Mouse (Mus musculus): ENCODE measurements around the gene Fas.

Fas gene

DNA sequence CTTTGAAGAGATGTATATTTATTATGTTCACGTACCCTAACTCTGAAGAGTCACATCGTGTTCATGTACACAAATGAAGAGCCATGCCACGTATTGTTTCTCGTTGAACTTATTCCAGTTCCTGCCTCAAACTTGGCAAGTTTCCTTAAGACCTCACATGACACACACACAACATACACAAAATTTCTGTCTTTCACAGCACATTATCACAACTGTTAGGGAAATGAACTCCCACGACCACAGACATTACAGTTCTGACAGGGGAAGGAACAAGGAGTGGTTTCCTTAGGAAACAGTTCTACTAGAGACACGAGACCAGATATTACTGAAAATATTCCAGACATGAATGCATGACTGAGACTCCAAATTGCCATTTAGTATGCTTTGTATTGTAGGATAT is 6.9 kb upstream of the Fas start:
- in situ Hi-C loops (cut with MboI, MseI), result no loop called here

DNA sequence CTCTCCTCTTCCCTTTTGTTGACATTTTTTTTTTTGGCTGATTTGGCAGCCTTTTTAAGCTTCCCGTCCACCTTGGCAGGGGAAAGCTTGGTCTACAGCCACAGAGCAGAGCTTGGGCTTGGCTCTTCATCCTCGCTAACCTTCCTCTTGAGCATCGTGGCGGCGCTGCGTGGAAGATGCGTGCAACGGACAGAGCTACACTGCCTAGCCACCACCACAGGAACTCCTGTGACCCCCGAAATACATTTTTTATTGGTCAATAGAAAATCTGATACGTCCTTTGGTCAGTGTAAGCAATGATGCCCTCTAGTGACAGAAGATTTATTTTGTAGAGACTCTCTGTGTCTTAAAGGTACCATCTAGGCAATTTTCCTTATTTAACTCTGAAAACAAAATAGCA is 6.1 kb upstream of the Fas start:
- in situ Hi-C loops (cut with MboI, MseI), result no loop called here

DNA sequence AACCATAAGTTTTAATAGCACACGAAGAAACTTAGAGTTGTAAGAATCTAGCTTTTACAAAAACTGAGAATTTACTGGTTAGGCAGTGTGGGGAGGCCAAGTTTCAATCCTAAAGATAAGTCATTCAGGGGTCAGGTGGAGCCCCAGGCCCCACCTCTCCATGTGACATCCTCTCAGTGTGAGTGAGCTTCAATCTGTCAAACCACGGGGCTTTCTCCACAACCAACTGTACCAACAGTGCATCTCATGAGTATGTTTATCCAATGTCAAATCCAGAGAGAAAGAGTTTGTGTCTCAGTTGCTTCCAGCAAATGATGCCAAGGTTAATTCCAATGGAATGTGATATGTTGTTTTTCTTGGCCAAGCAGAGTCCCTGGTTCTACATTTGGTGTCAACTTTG is 5.6 kb upstream of the Fas start:
- in situ Hi-C loops (cut with MboI, MseI), result no loop called here

DNA sequence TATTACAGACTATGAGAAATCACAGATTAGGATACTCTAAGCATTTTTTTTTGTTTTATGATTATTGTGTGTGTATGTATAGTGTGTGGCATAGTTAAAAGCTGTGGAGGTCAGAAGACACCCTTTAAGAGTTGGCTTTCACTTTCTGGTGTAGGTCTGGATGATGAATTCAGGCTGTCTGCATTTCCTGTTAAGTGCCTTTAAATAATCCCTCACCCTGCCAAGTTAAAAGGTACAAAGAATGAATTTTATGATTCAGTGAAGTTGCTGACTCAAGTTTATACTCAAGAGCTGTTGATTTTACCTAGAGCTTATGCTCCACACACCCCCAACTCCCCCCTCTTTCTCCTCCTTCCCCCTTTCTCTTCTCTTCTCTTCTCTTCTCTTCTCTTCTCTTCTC is 3.2 kb upstream of the Fas start:
- in situ Hi-C loops (cut with MboI, MseI), result no loop called here

DNA sequence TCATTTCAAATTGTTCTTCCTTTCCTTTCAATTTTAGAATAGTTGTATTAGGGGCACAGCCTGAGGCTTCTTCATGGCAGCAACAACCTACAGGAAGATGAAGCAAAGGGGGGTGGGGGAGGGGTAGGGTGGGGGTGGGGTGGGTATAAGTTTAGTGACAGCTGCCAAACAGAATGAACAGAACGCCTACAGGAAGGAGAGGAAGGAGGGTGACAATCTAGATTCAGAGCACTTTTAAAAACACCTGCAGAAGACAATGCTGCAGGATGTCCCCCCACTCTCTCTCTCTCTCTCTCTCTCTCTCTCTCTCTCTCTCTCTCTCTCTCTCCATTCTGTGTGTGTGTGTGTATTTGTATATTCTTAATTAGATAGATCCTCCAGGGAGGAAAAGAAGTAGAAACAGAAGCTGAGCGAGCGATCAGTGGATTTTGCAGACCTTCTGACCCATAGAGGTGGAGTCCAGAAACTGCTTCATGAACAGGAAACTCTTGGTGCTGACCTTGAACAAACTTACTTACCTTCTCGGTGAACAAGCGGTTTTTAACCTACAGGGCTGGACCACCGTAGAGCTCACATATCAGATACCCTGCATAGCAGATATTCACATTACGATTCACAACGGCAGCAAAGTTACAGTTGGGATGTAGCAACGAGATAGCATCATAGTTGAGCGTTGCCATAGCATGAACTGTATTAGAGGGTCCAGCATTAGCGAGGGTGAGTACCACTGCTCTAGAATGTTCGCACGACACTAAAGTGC is 2.6 kb upstream of the Fas start:
- in situ Hi-C loops (cut with MboI, MseI), result no loop called here

DNA sequence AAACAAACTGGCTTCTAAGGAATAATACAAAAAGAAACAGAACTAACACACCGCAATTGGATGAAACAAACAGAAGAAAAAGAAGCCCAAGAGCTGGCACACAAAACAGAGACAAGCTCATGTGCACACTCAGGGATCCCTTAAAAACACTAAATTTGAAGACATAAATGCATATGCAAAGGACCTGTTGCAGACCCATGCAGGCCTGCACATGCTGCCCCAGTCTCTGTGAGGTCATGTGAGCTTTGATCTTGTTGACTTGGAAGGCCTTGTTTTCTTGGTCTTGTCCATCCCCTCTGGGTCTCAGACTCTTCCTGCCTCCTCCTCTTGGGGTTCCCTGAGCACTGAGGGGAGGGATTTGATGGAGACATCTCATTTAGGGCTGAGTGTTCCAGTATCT is 1.8 kb upstream of the Fas start:
- in situ Hi-C loops (cut with MboI, MseI), result no loop called here

DNA sequence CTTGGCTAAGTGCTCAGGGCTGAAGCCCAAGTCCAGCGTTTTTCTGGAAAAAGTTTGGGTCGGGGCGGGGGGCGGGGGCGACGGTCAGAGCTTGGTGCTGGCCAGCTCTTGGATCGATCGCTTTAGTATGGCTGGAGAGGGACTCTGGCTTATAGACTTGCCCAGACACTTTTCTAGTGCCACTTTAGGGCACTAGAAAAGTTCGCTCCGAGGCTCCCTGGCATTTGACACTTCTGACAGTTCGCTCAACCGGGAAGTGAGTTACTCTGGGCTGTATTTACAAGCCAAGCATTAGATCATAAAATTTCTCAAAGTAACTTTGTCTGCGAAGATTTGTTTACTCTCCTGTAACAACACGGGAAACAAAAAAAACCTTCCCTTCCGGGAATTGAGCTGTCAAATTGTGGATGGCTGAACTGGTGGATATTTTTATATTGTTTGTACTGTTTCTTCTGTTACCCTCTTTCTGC is 441 bp downstream of the Fas start:
- in situ Hi-C loops (cut with MboI, MseI), result loop anchor here in 1 of 2 experiments (5.0 kb wide), 1 partner anchor 49 kb away; no protein-coding TSS in a partner anchor

DNA sequence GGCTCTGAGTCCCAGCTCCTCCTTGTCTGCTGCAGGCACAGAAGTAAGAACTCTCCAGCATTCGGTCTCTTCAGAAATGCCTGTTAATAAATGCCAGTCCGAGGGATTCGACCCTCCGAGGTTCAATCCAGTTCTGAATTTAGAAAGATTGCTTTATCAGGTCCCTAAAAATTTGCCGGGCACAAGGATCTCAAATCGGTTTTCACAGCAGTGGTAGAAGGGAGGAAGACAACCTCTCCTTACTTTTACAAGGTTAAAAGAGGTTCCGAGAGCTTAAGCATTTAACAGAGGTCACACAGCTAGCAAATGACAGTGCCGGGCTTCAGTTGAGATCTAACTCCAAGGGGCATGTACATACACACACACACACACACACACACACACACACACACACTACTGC is 913 bp downstream of the Fas start:
- in situ Hi-C loops (cut with MboI, MseI), result loop anchor here in 1 of 2 experiments (5.0 kb wide), 1 partner anchor 49 kb away; no protein-coding TSS in a partner anchor

DNA sequence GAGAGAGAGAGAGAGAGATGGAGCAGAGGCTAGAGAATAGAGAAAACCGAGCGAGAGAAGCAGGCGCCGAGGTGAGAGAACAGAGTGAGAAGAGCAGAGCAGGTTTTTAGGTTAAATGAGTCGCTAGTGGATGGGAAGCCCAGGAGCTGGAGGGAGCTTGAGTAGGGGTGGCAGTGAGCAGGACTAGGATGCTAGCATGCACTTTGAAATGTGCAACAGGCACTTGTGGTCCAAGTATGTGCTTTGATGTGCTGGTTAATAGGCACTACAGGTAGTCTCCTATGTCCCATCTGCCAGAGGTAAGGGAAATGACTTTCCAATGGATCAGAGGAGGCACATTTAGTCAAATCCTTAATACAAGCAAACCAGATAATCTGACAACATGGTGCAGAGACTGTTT is 1.5 kb downstream of the Fas start:
- in situ Hi-C loops (cut with MboI, MseI), result loop anchor here in 1 of 2 experiments (5.0 kb wide), 1 partner anchor 50 kb away; no protein-coding TSS in a partner anchor

DNA sequence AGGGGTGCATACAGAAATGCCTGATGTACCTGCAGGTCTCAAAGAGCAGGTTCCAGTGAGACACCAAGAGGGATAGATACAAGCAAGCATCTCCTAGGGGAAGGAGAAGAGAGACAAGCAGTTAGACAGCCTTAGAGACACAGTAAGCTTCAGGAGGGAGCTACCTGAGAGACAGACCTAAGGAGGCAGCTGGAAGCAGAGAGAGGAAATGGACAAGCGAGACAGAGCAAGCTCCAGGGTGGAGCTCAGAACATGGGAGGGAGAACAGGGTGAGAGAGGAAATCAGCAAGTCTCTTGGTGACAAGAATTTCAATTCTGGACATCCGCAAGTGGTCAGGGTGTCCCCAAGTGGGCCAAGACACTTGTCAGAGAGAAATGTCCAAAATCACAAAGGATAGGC is 2.2 kb downstream of the Fas start:
- in situ Hi-C loops (cut with MboI, MseI), result loop anchor here in 1 of 2 experiments (5.0 kb wide), 1 partner anchor 50 kb away; no protein-coding TSS in a partner anchor

DNA sequence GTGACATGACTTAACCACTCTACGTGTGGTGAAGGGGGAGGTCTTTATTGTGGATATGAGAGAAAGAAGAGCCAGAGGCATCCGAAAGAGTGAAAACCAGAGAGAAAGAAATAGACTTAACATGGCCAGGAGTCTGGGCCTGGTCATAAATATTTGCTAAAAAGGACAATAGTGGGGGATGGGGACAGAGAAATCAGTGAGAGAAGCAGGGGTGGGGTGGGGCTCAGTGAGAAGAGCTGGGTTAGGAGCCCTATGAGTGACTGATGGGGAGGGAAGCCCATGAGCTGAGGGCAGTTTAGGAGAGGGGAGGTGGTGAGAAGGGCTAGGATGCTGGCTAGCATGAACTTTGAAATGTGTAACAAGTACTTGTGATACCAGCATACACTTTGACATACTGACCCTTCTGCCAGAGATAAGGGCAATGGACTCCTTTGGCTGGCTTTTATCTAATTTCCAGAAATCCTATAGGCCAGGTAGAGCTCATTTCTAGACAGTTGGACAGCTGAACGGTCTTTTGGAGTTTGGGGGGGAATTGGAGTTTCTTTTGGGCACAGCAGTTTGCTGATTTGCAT is 3.0 kb downstream of the Fas start:
- in situ Hi-C loops (cut with MboI, MseI), result loop anchor here in 1 of 2 experiments (5.0 kb wide), 1 partner anchor 51 kb away; no protein-coding TSS in a partner anchor

DNA sequence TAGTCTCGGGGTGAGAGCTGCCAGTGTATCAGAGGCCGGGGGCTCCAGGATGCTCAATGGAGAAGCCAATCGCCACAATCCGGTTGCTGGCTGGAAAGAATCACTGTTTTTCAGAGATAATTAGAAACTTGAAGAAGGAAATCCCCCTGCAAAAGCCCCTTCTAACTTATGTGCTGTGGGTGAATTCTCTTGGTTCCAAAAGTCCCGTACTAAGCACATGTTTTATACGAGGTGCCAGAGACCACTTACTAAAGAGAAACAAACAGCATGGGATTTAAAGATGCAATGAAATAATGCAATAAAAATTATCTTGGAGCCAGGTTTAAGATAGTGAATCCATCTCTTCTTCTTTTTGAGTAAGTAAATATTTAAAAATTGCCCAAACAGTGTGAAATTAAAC is 5.0 kb downstream of the Fas start:
- in situ Hi-C loops (cut with MboI, MseI), result no loop called here

DNA sequence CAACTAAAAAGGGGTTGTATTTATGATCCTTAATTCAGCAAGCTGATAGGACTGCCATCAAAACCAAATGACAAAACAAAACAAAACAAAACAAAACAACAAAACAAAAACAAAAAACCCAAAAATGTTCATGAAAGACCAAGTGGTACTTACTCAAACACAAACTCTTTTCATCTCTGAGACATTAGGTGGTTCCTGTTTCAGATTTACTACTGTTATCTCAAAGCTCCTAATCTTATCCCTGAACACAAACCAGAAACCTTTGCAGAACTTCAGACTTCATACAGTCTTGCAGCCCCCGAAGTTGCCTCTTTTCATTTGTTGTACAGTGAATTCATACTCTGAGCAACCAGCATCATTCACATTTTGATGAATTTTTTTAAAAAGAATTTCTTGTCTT is 8.1 kb downstream of the Fas start:
- in situ Hi-C loops (cut with MboI, MseI), result no loop called here

DNA sequence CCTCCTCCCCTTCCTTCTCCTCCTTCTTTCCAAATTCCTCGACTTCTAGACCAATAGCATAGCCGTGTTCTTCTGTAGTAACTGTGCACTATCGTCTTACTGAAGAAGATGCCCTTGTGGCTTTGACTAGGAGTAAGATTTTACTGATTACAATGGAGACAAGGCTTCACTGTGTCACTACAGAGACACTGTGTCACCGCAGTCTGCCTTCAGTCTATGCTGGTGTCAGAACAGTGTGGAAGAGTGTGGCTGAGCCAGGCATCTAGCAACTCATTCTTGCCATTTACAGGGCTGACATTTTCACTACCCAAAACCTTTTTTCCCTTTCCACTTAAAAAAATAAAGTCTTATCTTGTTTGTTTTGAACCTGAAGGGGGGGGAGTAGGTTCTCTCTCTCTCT is 8.8 kb downstream of the Fas start:
- in situ Hi-C loops (cut with MboI, MseI), result no loop called here

DNA sequence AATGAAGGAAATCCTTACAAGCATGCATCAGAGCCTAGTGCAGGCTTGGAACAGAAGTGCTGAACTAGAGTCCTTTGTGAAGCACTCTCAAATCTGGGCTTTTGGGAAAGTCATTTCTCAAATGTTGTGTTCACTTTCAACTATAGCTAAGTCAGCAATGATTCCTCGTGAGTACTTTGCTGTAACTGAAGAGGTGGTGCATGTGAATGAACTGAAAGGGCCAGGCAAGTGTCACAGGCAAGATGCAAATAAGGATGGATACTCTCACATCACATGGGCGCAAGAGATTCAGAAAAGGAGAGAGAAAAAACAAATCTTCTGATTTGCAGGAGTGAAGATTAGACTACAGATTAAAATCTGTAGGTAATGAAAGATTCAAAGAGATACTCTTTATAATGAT is 10.0 kb downstream of the Fas start:
- in situ Hi-C loops (cut with MboI, MseI), result loop anchor here (10.0 to 25.0 kb wide), 2 partner anchors 56 to 913 kb away; partner anchors contain the start of gene Rnls (in 1 of the 2)

DNA sequence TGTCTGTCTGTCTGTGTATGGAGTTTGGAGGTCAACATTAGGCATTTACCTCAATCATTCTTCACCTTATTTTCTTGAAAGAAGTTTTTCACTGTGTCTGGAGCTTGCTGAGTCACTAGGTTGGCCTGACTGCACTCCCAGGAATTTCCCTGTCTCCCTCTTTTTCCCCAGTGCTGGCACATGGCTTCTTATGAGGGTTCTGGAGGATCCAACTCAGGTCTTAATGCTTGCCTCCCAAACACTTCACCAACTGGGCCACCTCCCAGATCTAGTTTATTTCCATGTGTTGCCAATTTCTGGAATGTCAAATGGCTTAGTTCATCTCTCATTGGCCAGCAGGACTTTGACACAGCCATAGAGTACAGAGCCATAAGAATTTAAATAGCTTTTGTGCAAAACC is 14.5 kb downstream of the Fas start:
- in situ Hi-C loops (cut with MboI, MseI), result loop anchor here (10.0 to 25.0 kb wide), 2 partner anchors 60 to 918 kb away; partner anchors contain the start of gene Rnls (in 1 of the 2)

DNA sequence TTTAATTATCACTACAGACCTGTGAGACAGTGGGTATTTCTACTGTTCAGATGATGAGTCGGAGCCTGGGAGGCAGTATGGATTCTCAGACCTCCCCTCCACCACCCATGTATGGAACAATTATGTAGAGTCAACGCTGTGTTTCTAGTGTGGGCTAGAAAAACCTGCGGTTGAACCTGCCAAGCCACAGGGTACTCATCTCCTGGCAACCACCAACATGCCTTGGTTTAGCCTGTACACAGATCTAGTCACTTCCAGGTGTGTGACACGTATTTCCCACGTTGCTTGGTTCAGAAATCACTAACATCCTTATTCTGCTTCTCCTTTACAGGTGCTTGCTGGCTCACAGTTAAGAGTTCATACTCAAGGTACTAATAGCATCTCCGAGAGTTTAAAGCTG is 16.3 kb downstream of the Fas start:
- in situ Hi-C loops (cut with MboI, MseI), result loop anchor here (10.0 to 25.0 kb wide), 2 partner anchors 62 to 919 kb away; partner anchors contain the start of gene Rnls (in 1 of the 2)

DNA sequence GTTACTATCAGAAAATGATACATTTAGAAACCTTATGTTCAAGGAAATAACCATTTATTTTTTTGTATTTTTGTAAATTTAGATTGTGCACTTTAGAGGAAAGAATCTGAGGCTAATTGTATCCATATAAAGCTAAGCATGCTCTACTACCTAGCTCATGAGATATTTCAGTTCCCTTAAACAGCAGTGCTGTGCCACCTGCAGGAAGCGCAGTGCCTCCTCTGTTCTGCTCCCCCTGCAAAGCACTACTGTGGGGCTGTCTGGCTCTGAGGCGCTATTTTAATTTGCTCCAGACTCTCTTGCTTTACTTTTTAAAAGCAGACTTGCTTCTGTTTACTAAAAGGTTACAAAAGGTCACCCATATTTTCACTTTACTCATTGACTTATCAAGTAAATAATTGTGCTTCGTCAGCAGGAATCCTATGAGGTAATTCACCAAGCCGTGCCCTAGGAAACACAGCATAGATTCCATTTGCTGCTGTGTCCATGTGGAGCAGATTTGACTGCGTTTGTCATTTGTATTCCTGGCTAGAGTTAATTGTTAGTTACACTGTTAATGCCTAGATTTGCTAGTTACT is 21.8 kb downstream of the Fas start:
- in situ Hi-C loops (cut with MboI, MseI), result loop anchor here in 1 of 2 experiments (25.0 kb wide), 1 partner anchor 925 kb away; the partner anchor contains the start of gene Rnls

DNA sequence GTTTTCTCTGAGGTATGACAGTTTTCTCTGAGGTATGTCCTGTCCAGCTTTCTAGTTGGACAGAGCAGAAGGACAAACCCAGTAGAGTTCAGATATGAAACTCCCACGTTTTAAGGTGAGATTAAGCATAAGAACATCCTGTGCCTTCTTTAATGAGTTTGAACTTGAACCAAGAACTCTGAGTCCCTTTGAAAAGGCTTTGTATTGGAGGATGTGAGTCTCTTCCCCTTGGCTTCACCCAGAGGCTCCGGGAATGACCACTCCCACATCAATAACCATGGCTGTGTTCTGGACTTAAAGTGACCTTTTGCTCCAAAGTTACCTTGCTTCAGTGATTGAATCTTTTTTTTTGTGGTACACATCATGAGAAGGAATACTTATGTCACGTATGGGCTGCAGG is 37.6 kb downstream of the Fas start:
- in situ Hi-C loops (cut with MboI, MseI), result loop anchor here in 1 of 2 experiments (25.0 kb wide), 1 partner anchor 309 kb away; the partner anchor contains the start of genes Ifit1 and Ifit1bl2

DNA sequence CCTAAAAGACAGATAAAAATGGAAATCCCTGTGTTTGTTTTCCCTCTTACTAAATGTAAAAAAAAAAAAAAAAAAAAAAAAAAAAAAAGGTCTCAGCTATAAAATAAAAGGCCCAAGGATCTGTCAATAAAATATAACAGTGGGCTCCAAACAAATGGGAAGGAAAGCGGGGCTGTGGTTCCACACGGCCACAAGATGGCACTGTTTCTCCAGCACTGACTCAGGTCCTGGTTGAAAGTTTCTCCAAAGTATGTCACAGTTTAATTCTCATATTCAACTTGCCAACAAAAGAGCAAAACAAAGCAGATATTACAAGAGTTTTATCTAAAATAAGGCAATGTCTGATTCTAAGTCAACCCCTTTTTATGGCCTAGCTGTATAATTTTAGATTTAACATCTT is 43.8 kb downstream of the Fas start:
- in situ Hi-C loops (cut with MboI, MseI), result loop anchor here (5.0 to 25.0 kb wide), 5 partner anchors 92 to 331 kb away; partner anchors contain the start of genes Ifit1 (in 1 of the 2) and Ifit1bl2 (in 1 of the 2)

DNA sequence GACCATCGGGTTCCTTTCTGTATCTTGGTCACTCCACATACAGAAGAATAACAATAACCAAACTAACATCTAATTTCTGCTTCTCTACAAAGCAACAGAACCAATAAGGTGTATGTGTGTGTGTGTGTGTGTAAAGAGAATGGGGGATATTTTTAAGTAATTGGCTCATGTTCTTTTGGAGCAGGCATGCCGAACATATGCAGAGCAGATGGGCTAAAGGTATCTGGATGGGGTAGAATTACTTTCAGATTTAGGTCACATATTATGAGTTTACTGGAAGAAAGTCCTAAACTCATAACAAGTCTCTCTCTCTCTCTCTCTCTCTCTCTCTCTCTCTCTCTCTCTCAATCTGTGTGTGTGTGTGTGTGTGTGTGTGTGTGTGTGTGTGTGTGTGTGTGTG is 54.2 kb downstream of the Fas start:
- in situ Hi-C loops (cut with MboI, MseI), result loop anchor here (10.0 to 25.0 kb wide), 2 partner anchors 293 to 520 kb away; partner anchors contain the start of genes Ifit1 (in 1 of the 2) and Ifit1bl2 (in 1 of the 2)
